In genomic region chr7:118578269-118578668, GRCm38 (mm10) we compare ENCODE assay signal across 20 mouse cellular contexts. TPM values are rescaled to one million over a fixed set of nuclear protein-coding genes. Genes with fewer than 3 reads are reported as not detected.
A peak's percentile ranks its signal among the peaks of the same experiment; 100 is the strongest.
DNase-seq lines count a peak whose midpoint lies in the region; ATAC-seq and TF ChIP-seq lines count a peak whose summit lies in the region.
"Had no signal": no experiment of that assay in that cellular context is flagged by ENCODE, and none has a peak within 500 bp of the region (broad histone marks: within the 10 kb centered on the region; RNA-seq: fewer than 3 reads in every experiment).

No protein-coding gene starts in this region.

- no peak for TF ChIP-seq POLR2A in heart, adult 2 months (IDR thresholded peaks at IDR 0.05; ENCODE audit: insufficient read depth, low read depth, low read length)
- TF ChIP-seq POLR2A in olfactory bulb, adult 2 months (IDR thresholded peaks at IDR 0.05; ENCODE audit: insufficient read depth, low read depth, low read length), result no peak

- H3K27me3 ChIP-seq in heart, adult 2 months (ENCODE audit: control insufficient read depth, insufficient read depth, low read length), result no peaks in the 10 kb centered on the region
- H3K27me3 ChIP-seq in midbrain, embryonic 10.5 days (ENCODE audit: low read depth, poor library complexity, severe bottlenecking), result no peaks in the 10 kb centered on the region
- no peaks in the 10 kb centered on the region for H3K27me3 ChIP-seq in midbrain, embryonic 15.5 days (replicated peaks)
- H3K27me3 ChIP-seq in hindbrain, embryonic 14.5 days (ENCODE audit: control insufficient read depth, insufficient read depth, low read length), result no peaks in the 10 kb centered on the region
- no peaks in the 10 kb centered on the region for H3K27me3 ChIP-seq in stomach, postnatal 0 days (ENCODE audit: control insufficient read depth, insufficient read depth, low read length)
- H3K27me3 ChIP-seq: embryonic facial prominence, embryonic 13.5 days had no signal

- TF ChIP-seq CTCF in heart, adult 2 months (IDR thresholded peaks at IDR 0.05), result no peak
- no peak for TF ChIP-seq CTCF in olfactory bulb, adult 2 months (IDR thresholded peaks at IDR 0.05; ENCODE audit: insufficient read depth, low read depth, low read length)
- no peak for TF ChIP-seq CTCF in stomach, postnatal 0 days (IDR thresholded peaks at IDR 0.05; ENCODE audit: low read depth)

- no peaks in the 10 kb centered on the region for H3K36me3 ChIP-seq in heart, adult 2 months (ENCODE audit: control insufficient read depth, insufficient read depth, low read length)
- peaks cover 18% of the 10 kb centered on the region for H3K36me3 ChIP-seq in midbrain, embryonic 10.5 days
- H3K36me3 ChIP-seq in midbrain, embryonic 15.5 days (replicated peaks), result no peaks in the 10 kb centered on the region
- H3K36me3 ChIP-seq in hindbrain, embryonic 14.5 days (replicated peaks; ENCODE audit: control insufficient read depth, insufficient read depth), result no peaks in the 10 kb centered on the region
- H3K36me3 ChIP-seq in stomach, postnatal 0 days (ENCODE audit: control insufficient read depth, insufficient read depth, low read length), result no peaks in the 10 kb centered on the region

- DNase-seq in heart, adult 2 months, result no peak
- no peak for DNase-seq in heart, adult 8-10 months (ENCODE audit: low spot score)
- DNase-seq in midbrain, embryonic 10.5 days (ENCODE audit: low spot score), result no peak
- DNase-seq in hindbrain, embryonic 14.5 days (ENCODE audit: low spot score), result no peak
- no peak for DNase-seq in stomach, postnatal 0 days (ENCODE audit: low spot score)
- DNase-seq: adrenal gland, adult 2 months; cerebellum, adult 9-10 months; gastrocnemius, postnatal 25 days; layer of hippocampus, postnatal 36 days; liver, postnatal 0 days; lung, postnatal 10 days; right cerebral cortex, postnatal 4 days had no signal

- peaks cover 15% of the 10 kb centered on the region; the same call in 1 of the 2 replicates for H3K9me3 ChIP-seq in midbrain, embryonic 10.5 days (replicated peaks)
- H3K9me3 ChIP-seq in midbrain, embryonic 15.5 days, result no peaks in the 10 kb centered on the region
- 0 out of 2 replicates have a peak, but pooled peaks cover 3% of the 10 kb centered on the region for H3K9me3 ChIP-seq in hindbrain, embryonic 14.5 days (ENCODE audit: control insufficient read depth, low read length)
- no peaks in the 10 kb centered on the region for H3K9me3 ChIP-seq in stomach, postnatal 0 days (ENCODE audit: control insufficient read depth, low read length)
- H3K9me3 ChIP-seq: embryonic facial prominence, embryonic 13.5 days had no signal

- H3K27ac ChIP-seq in heart, adult 2 months, result peak overlapping the region; percentile 54; the same call in 1 of the 2 replicates
- H3K27ac ChIP-seq in midbrain, embryonic 10.5 days (replicated peaks), result peak overlapping the region; percentile 24
- H3K27ac ChIP-seq in midbrain, embryonic 15.5 days, result no peak overlapping the region
- H3K27ac ChIP-seq in hindbrain, embryonic 14.5 days, result peak overlapping the region; percentile 38; the same call in 1 of the 2 replicates
- H3K27ac ChIP-seq in olfactory bulb, adult 2 months (ENCODE audit: insufficient read depth, low read depth, low read length), result peak overlapping the region; percentile 17; the same call in 1 of the 2 replicates
- H3K27ac ChIP-seq in stomach, postnatal 0 days (replicated peaks), result no peak overlapping the region
- H3K27ac ChIP-seq: embryonic facial prominence, embryonic 13.5 days had no signal

- H3K4me2 ChIP-seq in midbrain, embryonic 15.5 days, result no peak overlapping the region
- H3K4me2 ChIP-seq in hindbrain, embryonic 14.5 days (replicated peaks), result no peak overlapping the region
- H3K4me2 ChIP-seq in stomach, postnatal 0 days (replicated peaks; ENCODE audit: low read depth), result no peak overlapping the region
- H3K4me2 ChIP-seq: embryonic facial prominence, embryonic 13.5 days had no signal

- 33% methylated on average over 3 of the region's 3 CpGs for WGBS in heart, adult 2 months
- 76% methylated on average over 3 of the region's 3 CpGs for WGBS in midbrain, embryonic 10.5 days
- WGBS in midbrain, embryonic 15.5 days, result 73% methylated on average over 3 of the region's 3 CpGs
- 76% methylated on average over 3 of the region's 3 CpGs for WGBS in hindbrain, embryonic 14.5 days
- 67% methylated on average over 3 of the region's 3 CpGs for WGBS in olfactory bulb, adult 2 months
- 77% methylated on average over 3 of the region's 3 CpGs for WGBS in stomach, postnatal 0 days

- H3K79me2 ChIP-seq in heart, adult 2 months (replicated peaks; ENCODE audit: control insufficient read depth, insufficient read depth, low read length), result no peaks in the 10 kb centered on the region

- H3K4me3 ChIP-seq in heart, adult 2 months, result no peak overlapping the region
- H3K4me3 ChIP-seq in midbrain, embryonic 10.5 days, result no peak overlapping the region
- H3K4me3 ChIP-seq in midbrain, embryonic 15.5 days, result no peak overlapping the region
- no peak overlapping the region for H3K4me3 ChIP-seq in hindbrain, embryonic 14.5 days (replicated peaks; ENCODE audit: low read length)
- H3K4me3 ChIP-seq in olfactory bulb, adult 2 months (ENCODE audit: insufficient read depth, low read depth, low read length), result no peak overlapping the region
- H3K4me3 ChIP-seq in stomach, postnatal 0 days (ENCODE audit: low read depth, low read length), result no peak overlapping the region
- H3K4me3 ChIP-seq: embryonic facial prominence, embryonic 13.5 days had no signal

- intact Hi-C loops in heart, adult 2 months (cut with DNase I), result no loop called here

- ATAC-seq in midbrain, embryonic 15.5 days (replicated peaks), result no peak
- ATAC-seq in hindbrain, embryonic 14.5 days (ENCODE audit: low FRiP score), result no peak
- no peak for ATAC-seq in stomach, postnatal 0 days (ENCODE audit: low FRiP score, low TSS enrichment)
- ATAC-seq: intestine, embryonic 16.5 days; liver, postnatal 0 days; midbrain, embryonic 16.5 days had no signal

- no peak for TF ChIP-seq EP300 in heart, adult 2 months (IDR thresholded peaks at IDR 0.05; ENCODE audit: insufficient read depth, low read depth, low read length)
- no peak for TF ChIP-seq EP300 in stomach, postnatal 0 days (optimal IDR thresholded peaks at IDR 0.05)

- H3K9ac ChIP-seq in heart, adult 2 months (ENCODE audit: low read depth, low read length), result no peak overlapping the region
- no peak overlapping the region for H3K9ac ChIP-seq in midbrain, embryonic 15.5 days
- no peak overlapping the region for H3K9ac ChIP-seq in hindbrain, embryonic 14.5 days
- H3K9ac ChIP-seq in stomach, postnatal 0 days (ENCODE audit: low read length), result no peak overlapping the region
- H3K9ac ChIP-seq: embryonic facial prominence, embryonic 13.5 days; liver, postnatal 0 days had no signal

- H3K4me1 ChIP-seq in heart, adult 2 months (ENCODE audit: control insufficient read depth, insufficient read depth, low read length), result peaks cover 4% of the 10 kb centered on the region; the same call in 1 of the 2 replicates
- H3K4me1 ChIP-seq in midbrain, embryonic 10.5 days, result peaks cover 25% of the 10 kb centered on the region
- H3K4me1 ChIP-seq in midbrain, embryonic 15.5 days, result no peaks in the 10 kb centered on the region
- H3K4me1 ChIP-seq in hindbrain, embryonic 14.5 days (replicated peaks; ENCODE audit: control insufficient read depth, insufficient read depth, low read length), result peaks cover 8% of the 10 kb centered on the region; the same call in 1 of the 2 replicates
- H3K4me1 ChIP-seq in olfactory bulb, adult 2 months (ENCODE audit: control insufficient read depth, insufficient read depth, low read length), result peaks cover 16% of the 10 kb centered on the region
- H3K4me1 ChIP-seq in stomach, postnatal 0 days (replicated peaks; ENCODE audit: control insufficient read depth, insufficient read depth), result no peaks in the 10 kb centered on the region

RNA-seq across cellular contexts. Expression of gene Tmc7, which starts 6.3 kb away (rescaled TPM):
- total RNA-seq in heart, adult 2 months (2021), result 1 to 10 TPM; 6.4 to 6.9 TPM
- polyA plus RNA-seq in heart, adult 2 months (2012; rRNA removed), result 3.2 and 6.1 TPM in 2 replicates
- 1 to 10 TPM; 5.3 to 8.3 (median 7.6) TPM for total RNA-seq in heart, adult 8-10 months (2022)
- 7.4 and 7.6 TPM in 2 replicates for polyA plus RNA-seq in midbrain, embryonic 10.5 days (2016; fragmentation: Nextera tagmentation; extraction: Ambion mirVana)
- 6.3 and 7.2 TPM in 2 replicates for polyA plus RNA-seq in midbrain, embryonic 15.5 days (2015; fragmentation: Nextera tagmentation; extraction: Ambion mirVana)
- polyA plus RNA-seq in hindbrain, embryonic 14.5 days (2014; fragmentation: Nextera tagmentation; extraction: Ambion mirVana), result 7.5 and 8.6 TPM in 2 replicates
- not detected in 2 replicates for polyA plus RNA-seq in olfactory bulb, adult 2 months (2012; ENCODE audit: insufficient read depth, insufficient read length, low replicate concordance, missing spikeins)
- polyA plus RNA-seq in stomach, postnatal 0 days (2015; fragmentation: Nextera tagmentation; extraction: Ambion mirVana), result 5.9 and 7.0 TPM in 2 replicates
- polyA plus RNA-seq: C2C12 had no signal

RNA-seq across cellular contexts. Expression of gene Tmc5, which starts 18.8 kb away (rescaled TPM):
- under 1 TPM; 0.10 to 0.34 TPM for total RNA-seq in heart, adult 2 months (2021)
- 0.72 and 0.73 TPM in 2 replicates for polyA plus RNA-seq in heart, adult 2 months (2012; rRNA removed)
- under 1 TPM; 0.16 to 0.37 (median 0.22) TPM for total RNA-seq in heart, adult 8-10 months (2022)
- 0.19 and 0.39 TPM in 2 replicates for polyA plus RNA-seq in midbrain, embryonic 10.5 days (2016; fragmentation: Nextera tagmentation; extraction: Ambion mirVana)
- 0.15 and 0.19 TPM in 2 replicates for polyA plus RNA-seq in midbrain, embryonic 15.5 days (2015; fragmentation: Nextera tagmentation; extraction: Ambion mirVana)
- 0.20 and 0.47 TPM in 2 replicates for polyA plus RNA-seq in hindbrain, embryonic 14.5 days (2014; fragmentation: Nextera tagmentation; extraction: Ambion mirVana)
- not detected in 2 replicates for polyA plus RNA-seq in olfactory bulb, adult 2 months (2012; ENCODE audit: insufficient read depth, insufficient read length, low replicate concordance, missing spikeins)
- 7.9 and 8.5 TPM in 2 replicates for polyA plus RNA-seq in stomach, postnatal 0 days (2015; fragmentation: Nextera tagmentation; extraction: Ambion mirVana)
- total RNA-seq: adrenal gland, adult 2 months; megakaryocyte, adult 5-6 weeks; neutrophil, adult 5-6 weeks had no signal
- polyA plus RNA-seq: C2C12 had no signal

RNA-seq across cellular contexts. Expression of gene Coq7, which starts 45.1 kb away (rescaled TPM):
- total RNA-seq in heart, adult 2 months (2021), result 100 to 1,000 TPM; 110 to 128 TPM
- 151 TPM in 2 replicates for polyA plus RNA-seq in heart, adult 2 months (2012; rRNA removed)
- 100 to 1,000 TPM; 124 to 136 (median 130) TPM for total RNA-seq in heart, adult 8-10 months (2022)
- polyA plus RNA-seq in midbrain, embryonic 10.5 days (2016; fragmentation: Nextera tagmentation; extraction: Ambion mirVana), result 129 and 131 TPM in 2 replicates
- 85.8 and 88.2 TPM in 2 replicates for polyA plus RNA-seq in midbrain, embryonic 15.5 days (2015; fragmentation: Nextera tagmentation; extraction: Ambion mirVana)
- 102 and 113 TPM in 2 replicates for polyA plus RNA-seq in hindbrain, embryonic 14.5 days (2014; fragmentation: Nextera tagmentation; extraction: Ambion mirVana)
- not detected in 2 replicates for polyA plus RNA-seq in olfactory bulb, adult 2 months (2012; ENCODE audit: insufficient read depth, insufficient read length, low replicate concordance, missing spikeins)
- polyA plus RNA-seq in stomach, postnatal 0 days (2015; fragmentation: Nextera tagmentation; extraction: Ambion mirVana), result 83.6 and 86.9 TPM in 2 replicates

Comparison
In these comparisons a context has a peak if more than half of its experiments do, and no peak if none do; other contexts are left out.
1. H3K27ac ChIP-seq: peak in heart, adult 2 months (single experiment), midbrain, embryonic 10.5 days (single experiment), hindbrain, embryonic 14.5 days (single experiment) and olfactory bulb, adult 2 months (single experiment); none in midbrain, embryonic 15.5 days (single experiment) and stomach, postnatal 0 days (single experiment).